ENCODE assay signal across 24 mouse cellular contexts in the genomic region with DNA sequence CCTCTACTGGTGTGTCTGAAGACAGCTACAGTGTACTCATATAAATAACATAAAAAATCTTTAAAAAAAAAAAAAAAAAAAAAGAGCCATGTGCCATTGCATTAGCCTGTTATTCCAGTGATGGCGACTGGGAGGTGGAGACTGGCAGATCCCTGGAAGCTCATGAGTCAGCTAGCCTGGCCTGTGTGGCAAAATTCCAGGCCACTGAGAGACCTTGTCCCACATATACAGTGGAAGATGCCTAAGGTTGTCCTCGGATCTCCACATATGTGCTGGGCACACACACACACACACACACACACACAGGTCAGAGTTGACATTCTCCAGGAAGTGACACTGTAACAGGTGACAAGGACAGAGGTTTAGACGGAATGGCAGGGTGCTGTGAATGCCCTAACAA. TPM values are rescaled to one million over a fixed set of nuclear protein-coding genes. Genes with fewer than 3 reads are reported as not detected.
DNase-seq lines count a peak whose midpoint lies in the region; ATAC-seq and TF ChIP-seq lines count a peak whose summit lies in the region.
"Had no signal": no experiment of that assay in that cellular context is flagged by ENCODE, and none has a peak within 500 bp of the region (broad histone marks: within the 10 kb centered on the region; RNA-seq: fewer than 3 reads in every experiment).

No protein-coding gene starts in this region.

- ATAC-seq in intestine, postnatal 0 days: no peak
- ATAC-seq: CD4-positive, CD25-positive, alpha-beta regulatory T cell, adult 4 months; forebrain, postnatal 0 days; hindbrain, embryonic 16.5 days; inflammation-experienced regulatory T-cells, adult 6 months had no signal

- no peak overlapping the region for H3K4me2 ChIP-seq in intestine, postnatal 0 days (replicated peaks; ENCODE audit: low read depth)
- H3K4me2 ChIP-seq: embryonic facial prominence, embryonic 13.5 days; forebrain, embryonic 12.5 days; heart, embryonic 13.5 days; hindbrain, embryonic 12.5 days had no signal

- DNase-seq in 3T3-L1 (ENCODE audit: low read depth, low spot score) (peak; percentile 70), MN1 (ENCODE audit: low spot score) (peak; percentile 75)
- peak; percentile 31 to 58 for DNase-seq in adrenal gland, adult 18-20 months (ENCODE audit: low spot score in 2 of 2)
- peak; percentile 88 for DNase-seq in adrenal gland, postnatal 14 days
- no peak for DNase-seq in spleen, adult 12 weeks (ENCODE audit: low spot score)
- no peak for DNase-seq in heart, embryonic 10.5 days (ENCODE audit: low spot score)
- DNase-seq: B cell, adult 2 months; cerebellum, adult 18-20 months; cerebellum, adult 9-11 months; cerebellum, postnatal 36 days; forebrain, postnatal 0 days; gastrocnemius, adult 2 months; gastrocnemius, postnatal 25 days; heart, postnatal 4 days; kidney, adult 2 months had no signal

- no peak overlapping the region for H3K9ac ChIP-seq in intestine, postnatal 0 days (ENCODE audit: low read depth, low read length)
- H3K9ac ChIP-seq: embryonic facial prominence, embryonic 13.5 days; forebrain, embryonic 12.5 days; forebrain, postnatal 0 days; heart, embryonic 13.5 days; hindbrain, embryonic 12.5 days had no signal

- H3K4me1 ChIP-seq in intestine, postnatal 0 days (replicated peaks; ENCODE audit: control insufficient read depth, insufficient read depth, low read length): no peaks in the 10 kb centered on the region
- peaks cover 7% of the 10 kb centered on the region; the same call in 1 of the 2 replicates for H3K4me1 ChIP-seq in heart, embryonic 10.5 days
- H3K4me1 ChIP-seq: embryonic facial prominence, embryonic 13.5 days; forebrain, embryonic 12.5 days; heart, embryonic 13.5 days; hindbrain, embryonic 12.5 days had no signal

- 85% methylated on average over 3 of the region's 3 CpGs for WGBS in intestine, postnatal 0 days
- WGBS in heart, embryonic 10.5 days: 69% methylated on average over 3 of the region's 3 CpGs

- H3K9me3 ChIP-seq in intestine, postnatal 0 days (ENCODE audit: control insufficient read depth): no peaks in the 10 kb centered on the region
- no peaks in the 10 kb centered on the region for H3K9me3 ChIP-seq in heart, embryonic 10.5 days
- H3K9me3 ChIP-seq: embryonic facial prominence, embryonic 13.5 days; forebrain, embryonic 12.5 days; G1E; heart, embryonic 13.5 days; hindbrain, embryonic 12.5 days had no signal

- H3K4me3 ChIP-seq in intestine, postnatal 0 days (ENCODE audit: low read depth, low read length): no peak overlapping the region
- H3K4me3 ChIP-seq in heart, embryonic 10.5 days: no peak overlapping the region
- H3K4me3 ChIP-seq: embryonic facial prominence, embryonic 13.5 days; forebrain, embryonic 12.5 days; gastrocnemius, adult 2 months; heart, embryonic 13.5 days; hindbrain, embryonic 12.5 days had no signal

- H3K27ac ChIP-seq in intestine, postnatal 0 days (ENCODE audit: low read depth, low read length): no peak overlapping the region
- H3K27ac ChIP-seq in heart, embryonic 10.5 days: no peak overlapping the region
- H3K27ac ChIP-seq: embryonic facial prominence, embryonic 13.5 days; forebrain, embryonic 12.5 days; gastrocnemius, adult 2 months; heart, embryonic 13.5 days; hindbrain, embryonic 12.5 days had no signal

- no peaks in the 10 kb centered on the region for H3K36me3 ChIP-seq in intestine, postnatal 0 days (ENCODE audit: control insufficient read depth, insufficient read depth)
- H3K36me3 ChIP-seq in heart, embryonic 10.5 days: no peaks in the 10 kb centered on the region
- H3K36me3 ChIP-seq: embryonic facial prominence, embryonic 13.5 days; forebrain, embryonic 12.5 days; G1E; heart, embryonic 13.5 days; hindbrain, embryonic 12.5 days had no signal

- TF ChIP-seq CTCF in intestine, postnatal 0 days (IDR thresholded peaks at IDR 0.05; ENCODE audit: low read depth): no peak

- H3K27me3 ChIP-seq in intestine, postnatal 0 days (replicated peaks; ENCODE audit: control insufficient read depth, insufficient read depth, low read length): no peaks in the 10 kb centered on the region
- no peaks in the 10 kb centered on the region for H3K27me3 ChIP-seq in heart, embryonic 10.5 days (ENCODE audit: insufficient read depth, poor library complexity, severe bottlenecking)
- H3K27me3 ChIP-seq: embryonic facial prominence, embryonic 13.5 days; forebrain, embryonic 12.5 days; heart, embryonic 13.5 days; hindbrain, embryonic 12.5 days had no signal

RNA-seq across cellular contexts. Expression of a gene that starts 46.2 kb away (rescaled TPM):
- total RNA-seq in adrenal gland, adult 18-20 months (2021): 10 to 100 TPM; 17.9 to 22.1 TPM
- 20.2 and 26.4 TPM in 2 replicates for total RNA-seq in adrenal gland, postnatal 14 days (2021)
- 2.6 and 4.5 TPM in 2 replicates for polyA plus RNA-seq in intestine, postnatal 0 days (2015; fragmentation: Nextera tagmentation; extraction: Ambion mirVana)
- polyA plus RNA-seq in heart, embryonic 10.5 days (2016; fragmentation: Nextera tagmentation; extraction: Ambion mirVana): 3.3 and 4.5 TPM in 2 replicates

Comparison
In these comparisons a context has a peak if more than half of its experiments do, and no peak if none do; other contexts are left out.
1. DNase-seq: peak in 3T3-L1 (single experiment), MN1 (single experiment), adrenal gland, adult 18-20 months (2 of 2) and adrenal gland, postnatal 14 days (single experiment); none in spleen, adult 12 weeks (single experiment) and heart, embryonic 10.5 days (single experiment).